Mouse (Mus musculus): Measurements from ENCODE around the gene Kndc1.
A peak's percentile ranks its signal among the peaks of the same experiment; 100 is the strongest.

Kndc1 gene

GRCm38 (mm10) chr7:139956658-139957057 lies 62.2 kb downstream of the Kndc1 start:
- no peak for DNase-seq

DNA sequence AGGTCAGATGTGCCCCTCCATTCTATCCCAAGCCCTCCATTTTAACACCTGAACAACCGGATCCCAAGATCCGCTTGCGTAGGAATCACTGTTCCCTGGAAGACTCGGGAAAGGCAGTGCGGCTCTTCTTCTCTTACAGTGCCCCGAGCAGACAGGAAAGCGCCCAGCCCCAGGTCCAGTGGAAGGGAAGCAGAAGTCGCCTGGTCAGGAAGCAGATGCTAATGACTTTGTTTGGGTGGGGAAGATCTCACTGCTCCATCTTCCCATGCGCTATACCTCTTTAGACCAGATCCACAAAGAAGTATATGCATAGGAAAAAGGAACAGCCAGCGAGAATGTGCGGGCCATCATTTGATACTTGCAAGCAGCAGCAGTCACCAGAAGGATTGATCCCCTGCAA lies 62.9 kb downstream of the Kndc1 start:
- DNase-seq, result no peak

DNA sequence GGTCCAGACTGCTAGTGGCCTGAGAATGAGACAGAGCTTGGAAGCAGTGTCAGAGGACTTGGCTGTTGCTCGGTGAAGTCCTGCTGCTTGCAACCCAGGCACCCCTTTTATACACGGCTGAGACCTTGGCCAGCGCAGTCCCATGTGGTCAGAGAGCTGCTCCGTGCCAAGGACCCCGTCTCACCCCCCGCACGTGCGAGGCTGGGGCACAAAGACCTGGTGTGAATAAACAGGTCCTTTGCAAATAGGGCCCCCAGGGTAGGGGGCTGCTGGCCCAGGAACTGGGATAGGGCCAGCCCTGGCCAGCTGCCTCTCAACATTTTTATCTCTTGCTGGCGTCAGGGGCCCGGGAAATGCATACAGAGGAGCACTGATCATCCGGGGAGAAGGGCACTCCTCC lies 63.5 kb downstream of the Kndc1 start:
- DNase-seq, result no peak

DNA sequence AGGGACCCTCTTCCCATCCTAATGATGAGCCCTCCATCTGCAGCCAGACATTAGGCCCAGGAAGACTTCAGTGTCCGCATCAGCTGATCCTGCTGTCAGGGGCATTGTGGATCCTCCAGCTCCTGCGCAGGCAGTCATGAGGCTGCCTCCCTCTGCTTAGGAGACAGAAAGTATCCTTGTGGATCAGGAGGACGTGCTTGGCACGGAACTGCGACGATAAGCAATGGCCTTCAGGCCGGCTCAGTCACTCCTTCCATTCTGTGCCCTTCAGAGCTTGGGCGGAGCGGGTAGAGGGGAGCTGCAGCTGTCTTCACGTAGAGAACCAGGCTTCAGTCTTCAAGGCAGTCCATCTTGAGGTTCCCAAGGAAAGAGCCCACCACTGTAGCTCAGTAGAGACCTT lies 66.6 kb downstream of the Kndc1 start:
- no peak for DNase-seq

DNA sequence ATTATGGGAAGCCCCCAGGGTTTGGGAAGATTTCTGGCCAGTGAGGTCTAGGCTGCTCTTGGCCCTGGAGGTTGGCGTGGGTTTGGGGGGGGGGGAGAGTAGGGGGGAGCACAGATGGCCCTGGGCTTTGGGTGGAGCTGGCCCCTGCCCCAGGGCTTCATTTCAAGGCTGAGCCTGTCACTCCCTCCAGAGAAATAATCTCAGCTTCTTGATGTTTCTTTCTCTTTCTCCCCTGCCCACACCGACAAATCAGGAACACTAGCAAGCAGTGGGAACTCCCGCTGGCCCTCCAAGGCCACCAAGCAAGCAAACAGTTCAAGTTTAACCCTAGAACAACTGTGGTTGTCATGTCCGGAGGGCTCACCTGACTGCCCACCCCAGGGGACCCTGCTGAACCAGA lies 69.3 kb downstream of the Kndc1 start:
- no peak for DNase-seq

GRCm38 (mm10) chr7:139967175-139967574 lies 72.7 kb downstream of the Kndc1 start:
- DNase-seq, result no peak

- no peak for DNase-seq
Measured at GRCm38 (mm10) chr7:139968428-139968827, 73.9 kb downstream of the Kndc1 start.

GRCm38 (mm10) chr7:139969348-139970130 lies 75.0 kb downstream of the Kndc1 start:
- DNase-seq, result peak; percentile 87

DNA sequence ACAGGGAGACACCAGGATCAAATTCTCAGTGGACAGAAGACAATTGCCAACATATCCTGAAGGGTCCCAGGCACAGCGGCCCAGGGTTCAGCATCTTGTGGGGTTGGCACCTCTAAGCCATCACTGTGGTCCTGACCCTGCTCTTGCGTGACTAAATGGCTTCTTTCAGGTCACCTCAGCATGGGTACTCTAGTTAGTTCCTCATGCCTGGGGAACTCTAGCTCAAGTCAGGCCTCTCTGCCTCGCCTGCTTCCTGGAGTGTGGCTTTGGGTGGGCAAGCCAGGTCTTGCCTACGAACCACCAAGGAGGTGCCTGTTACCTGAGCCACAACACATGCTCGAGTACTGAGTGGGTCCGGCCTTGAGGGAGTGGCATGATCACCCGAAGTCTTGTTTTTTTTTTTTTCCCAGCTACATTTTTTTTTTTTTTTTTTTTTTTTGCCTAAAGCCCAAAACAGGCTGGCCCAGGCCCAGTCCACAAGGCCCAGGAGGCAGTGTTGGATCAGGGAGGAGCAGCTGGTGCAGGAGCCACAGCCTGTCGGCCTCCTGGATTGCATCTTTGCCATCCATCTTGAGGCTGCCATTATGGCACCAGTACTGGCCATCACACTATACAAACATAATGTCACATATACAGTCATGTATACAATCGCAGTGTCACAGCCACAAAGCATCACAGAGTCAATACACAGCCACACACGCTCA lies 75.9 kb downstream of the Kndc1 start:
- no peak for DNase-seq

GRCm38 (mm10) chr7:139970979-139971378 lies 76.5 kb downstream of the Kndc1 start:
- DNase-seq, result no peak

- DNase-seq, result no peak
Measured at GRCm38 (mm10) chr7:139971436-139971835, 76.9 kb downstream of the Kndc1 start.

DNA sequence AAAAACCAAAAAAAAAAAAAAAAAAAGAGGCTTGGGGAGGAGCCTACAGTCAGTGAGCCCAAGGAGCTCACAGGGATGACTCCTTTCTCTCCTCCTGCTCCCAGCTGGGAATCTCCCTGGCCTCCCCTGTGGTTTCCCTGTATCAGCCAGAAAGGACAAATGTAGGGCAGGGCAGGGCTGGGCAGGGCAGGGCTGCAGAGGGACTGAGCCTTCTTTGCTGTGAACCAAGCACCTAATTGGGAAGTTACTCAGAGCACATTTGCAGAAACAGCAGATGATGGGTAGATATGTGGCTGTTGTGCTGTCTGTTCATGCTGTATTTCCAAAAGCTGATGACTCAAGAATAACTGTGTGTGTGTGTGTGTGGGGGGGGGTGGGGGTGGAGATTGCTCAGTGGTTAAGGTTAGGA lies 78.4 kb downstream of the Kndc1 start:
- DNase-seq, result no peak

DNA sequence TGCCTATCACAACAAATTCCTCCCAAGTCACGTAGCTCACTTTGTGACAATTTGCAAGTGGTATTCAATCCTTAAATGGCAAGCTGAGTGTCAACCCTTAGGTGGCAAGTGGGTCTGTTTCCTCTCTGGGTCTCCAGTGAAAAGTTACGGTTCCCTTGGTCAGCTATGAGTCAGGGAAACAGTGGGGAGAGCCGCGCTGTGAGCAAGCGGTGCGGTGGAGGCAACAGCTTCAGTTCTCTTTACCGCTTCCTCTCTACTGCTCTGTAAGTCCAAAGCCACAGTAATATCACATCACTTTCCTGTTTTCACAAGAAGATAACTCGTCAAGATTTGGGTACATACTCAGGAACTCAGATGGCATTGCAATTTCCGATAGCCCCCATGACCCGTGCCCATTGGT lies 79.8 kb downstream of the Kndc1 start:
- no peak for DNase-seq

GRCm38 (mm10) chr7:139975471-139975870 lies 81.0 kb downstream of the Kndc1 start:
- DNase-seq, result no peak

- peak; percentile 82 for DNase-seq
Measured at GRCm38 (mm10) chr7:139978278-139978892, 83.9 kb downstream of the Kndc1 start, which contains the start of gene 6430531B16Rik. Gene 6430531B16Rik, minus strand, starts transcription at chr7:139978755.

GRCm38 (mm10) chr7:139979011-139979719 lies 84.7 kb downstream of the Kndc1 start:
- no peak for DNase-seq

GRCm38 (mm10) chr7:139980778-139981177 lies 86.3 kb downstream of the Kndc1 start:
- no peak for DNase-seq

DNA sequence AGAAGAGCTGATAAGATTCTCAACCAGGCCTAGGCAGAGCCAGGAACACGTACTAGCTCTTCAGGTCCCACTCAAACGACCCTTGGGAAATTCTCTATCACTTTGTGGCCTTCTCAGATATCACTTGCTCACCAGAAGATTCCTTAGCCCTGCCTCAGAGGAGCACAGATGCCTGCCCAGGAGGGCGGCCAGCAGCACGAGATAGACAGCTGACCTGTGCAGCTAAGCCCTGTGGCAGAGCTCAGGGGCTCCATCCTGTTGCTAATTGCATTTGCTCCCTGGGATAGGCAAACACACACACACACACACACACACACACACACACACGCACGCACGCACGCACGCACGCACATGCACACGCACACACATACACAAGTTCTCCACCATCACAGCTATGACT lies 87.6 kb downstream of the Kndc1 start:
- DNase-seq, result no peak

DNA sequence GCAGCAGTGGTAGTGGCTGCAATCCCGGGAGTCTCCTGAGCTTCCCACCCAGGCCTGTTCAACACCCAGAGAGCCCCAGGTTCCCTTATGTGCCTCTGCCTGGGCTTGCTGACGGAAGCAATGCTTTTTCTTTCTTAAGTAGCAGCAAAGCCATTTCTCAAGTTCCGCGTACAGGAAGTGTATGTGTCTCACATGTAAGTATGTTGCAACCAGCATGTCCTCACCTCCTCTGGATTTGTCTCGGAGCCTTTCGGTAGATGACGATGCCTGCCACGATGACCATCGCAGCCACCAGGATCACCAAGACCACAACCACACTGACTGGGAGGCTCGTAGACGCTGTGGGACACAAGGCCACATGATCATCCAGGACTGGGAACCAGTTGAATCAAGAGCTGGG lies 90.0 kb downstream of the Kndc1 start:
- DNase-seq, result peak; percentile 44

DNA sequence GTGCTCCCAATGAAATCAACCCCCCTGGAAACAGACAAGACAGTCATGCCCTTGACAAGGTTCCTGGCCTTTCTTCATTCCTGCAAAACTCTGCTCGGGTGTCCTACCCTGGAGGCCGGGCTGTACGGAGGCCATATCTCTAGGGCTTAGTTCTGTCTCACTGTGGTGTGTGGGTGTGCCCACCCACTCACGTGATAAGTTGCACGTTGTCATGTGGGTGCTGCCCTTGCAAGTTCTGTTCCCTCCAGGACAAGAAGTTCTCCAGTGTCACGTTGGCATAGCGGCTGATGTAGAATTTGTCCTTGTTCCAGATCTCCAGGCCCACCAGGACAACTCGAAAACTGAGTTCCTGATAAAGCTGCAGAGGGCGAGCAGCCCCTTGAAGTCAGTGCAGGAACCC lies 93.8 kb downstream of the Kndc1 start:
- DNase-seq, result no peak

- no peak for DNase-seq
Measured at GRCm38 (mm10) chr7:139990864-139991394, 96.4 kb downstream of the Kndc1 start.

Measured in lung, postnatal 36 days (tissue).